Mouse (Mus musculus) stomach, postnatal 0 days (tissue): ENCODE measurements at regions not wholly inside any gene's neighbourhood (a gene's known extent, or its start where the extent isn't known, plus 50 kb on each side); places are given as distances from the start of the nearest gene placed in this dataset.

ENCODE experiments used
- CTCF ChIP-seq: IDR thresholded peaks from 2 replicates; pipeline ENCODE4 v1.5.1; 2016; ENCODE audit warnings: antibody characterized with exemption, low read depth, mild to moderate bottlenecking, moderate library complexity
- EP300 ChIP-seq: optimal IDR thresholded peaks from 2 replicates; pipeline ENCODE3; 2016; ENCODE audit warnings: antibody characterized with exemption

GRCm38 (mm10) chr8:126837318-126838025 is 108.2 kb downstream of the Tomm20 start:
- TF ChIP-seq CTCF = 0 out of 2 replicates have a peak, but pooled peaks have one; percentile 5
- no peak for TF ChIP-seq EP300
